Mouse (Mus musculus) kidney, adult 2 months (tissue): ENCODE measurements around the gene Scaf11.

Experiments used
- CTCF ChIP-seq: fragments of 200-500 bp; conservative IDR thresholded peaks from 2 replicates; pipeline ENCODE4 v1.5.1; 2011; ENCODE audit warnings: low read depth, mild to moderate bottlenecking, control low read depth, low read length, moderate library complexity, mixed read lengths; ENCODE audit not compliant: insufficient read depth, insufficient read length
- POLR2A ChIP-seq: fragments of 200-500 bp; IDR thresholded peaks from one replicate; pipeline ENCODE4 v1.6.1; 2011; ENCODE audit warnings: low read depth, low read length, control low read depth

DNA sequence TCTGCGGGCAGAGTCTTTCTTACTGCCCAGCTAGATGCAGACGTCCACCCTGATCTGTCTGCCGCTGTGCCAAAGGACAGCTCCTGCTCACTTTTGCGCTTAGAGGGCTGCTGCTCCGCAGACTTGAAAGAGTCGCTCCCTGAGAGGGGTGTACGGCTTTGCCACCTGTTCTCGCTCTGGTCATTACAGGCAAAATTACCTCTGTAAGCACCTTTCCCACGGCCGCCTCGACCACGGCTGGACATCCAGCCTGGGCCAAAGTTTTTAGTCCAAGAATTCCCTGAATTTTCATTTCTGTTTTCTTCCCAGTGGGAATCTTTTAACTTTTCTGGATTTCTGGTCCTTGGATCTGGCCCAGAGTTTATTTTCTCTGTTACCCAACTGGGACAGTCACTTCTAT is 42.5 kb downstream of the Scaf11 start:
- TF ChIP-seq POLR2A: no peak
- no peak for TF ChIP-seq CTCF
